Mouse (Mus musculus): ENCODE results near the gene Tceal8. TPM values are rescaled to one million over a fixed set of nuclear protein-coding genes. Genes with fewer than 3 reads are reported as not detected.
A peak's percentile ranks its signal among the peaks of the same experiment; 100 is the strongest.

The Tceal8 gene
- polyA plus RNA-seq, 1 experiment from 2014 or later: 279 TPM

DNA sequence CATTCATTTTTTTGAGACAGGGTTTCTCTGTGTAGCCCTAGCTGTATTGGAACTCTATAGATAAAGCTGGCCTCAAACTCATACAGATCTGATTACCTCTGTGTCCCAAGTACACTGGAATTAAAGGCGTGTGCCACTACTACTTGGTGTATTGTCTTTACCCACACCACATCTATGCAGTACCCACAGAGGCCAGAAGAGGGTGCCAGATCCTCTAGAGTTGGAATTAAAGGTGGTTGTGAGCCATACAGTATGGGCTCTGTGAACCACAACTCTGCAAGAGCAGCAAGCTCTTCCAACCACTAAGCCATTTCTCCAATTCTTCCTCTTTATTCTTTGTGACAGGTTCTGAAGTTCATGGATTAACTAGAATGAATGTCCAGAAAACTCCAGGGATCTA is 24.7 kb upstream of the Tceal8 start:
- H3K36me3 ChIP-seq (ENCODE audit: control insufficient read depth, insufficient read depth, low read length): no peaks in the 10 kb centered on the region
- no peak for ATAC-seq (ENCODE audit: insufficient number of reproducible peaks, insufficient read depth, low FRiP score, low read depth)
- H3K4me2 ChIP-seq (ENCODE audit: low read length): no peak overlapping the region
- H3K27ac ChIP-seq (replicated peaks in 1 of 2; ENCODE audit: control insufficient read depth in 1 of 2, insufficient read depth in 1 of 2, low read depth in 2 of 2, low read length in 2 of 2): no peak overlapping the region
- WGBS: 71% methylated on average over 1 of the region's 1 CpGs
- no peak overlapping the region for H3K4me3 ChIP-seq (ENCODE audit: control insufficient read depth in 1 of 2, insufficient read depth in 1 of 2, low read depth in 1 of 2, low read length in 2 of 2)
- H3K27me3 ChIP-seq (ENCODE audit: control insufficient read depth, insufficient read depth, low read length): no peaks in the 10 kb centered on the region
- no peaks in the 10 kb centered on the region for H3K4me1 ChIP-seq (ENCODE audit: control insufficient read depth in 2 of 2, insufficient read depth in 2 of 2, low read length in 2 of 2)
- H3K9me3 ChIP-seq (ENCODE audit: control insufficient read depth, low read length): no peaks in the 10 kb centered on the region
- no peak overlapping the region for H3K9ac ChIP-seq (ENCODE audit: low read length)

DNA sequence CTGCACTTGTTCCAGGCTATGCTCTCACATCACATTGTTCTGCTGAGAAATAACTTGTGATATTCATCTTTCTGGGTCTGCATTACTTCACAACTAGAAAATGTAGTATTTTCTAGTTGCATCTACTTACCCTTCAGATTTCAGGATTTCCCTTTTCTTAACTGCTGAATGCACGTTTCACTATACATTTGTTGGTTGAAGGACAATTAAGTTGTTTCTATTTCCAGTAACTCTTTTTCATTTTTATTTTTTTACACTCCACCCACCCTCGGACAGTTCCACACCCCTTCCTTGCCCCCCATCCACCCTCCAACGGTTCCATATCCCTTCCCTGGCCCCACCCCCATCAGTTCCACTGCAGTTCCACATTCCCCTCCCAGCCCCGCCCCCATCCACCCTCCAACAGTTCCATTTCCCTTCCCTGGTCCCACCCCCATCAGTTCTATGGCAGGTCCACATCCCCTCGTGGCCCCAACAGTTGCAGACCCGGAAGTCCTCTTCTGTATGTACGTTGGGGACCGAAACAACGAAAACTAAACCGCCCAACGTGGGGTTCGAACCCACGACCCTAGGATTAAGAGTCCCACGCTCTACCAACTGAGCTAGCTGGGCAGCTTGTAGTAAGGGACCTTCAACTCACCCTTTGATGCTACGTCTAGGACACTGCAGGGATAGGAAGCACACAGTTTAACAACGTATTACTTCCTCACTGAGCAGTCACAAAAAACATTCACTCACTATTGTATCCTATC is 23.2 kb upstream of the Tceal8 start:
- no peak overlapping the region for H3K4me3 ChIP-seq (ENCODE audit: control insufficient read depth in 1 of 2, insufficient read depth in 1 of 2, low read depth in 1 of 2, low read length in 2 of 2)
- WGBS: 71% methylated on average over 16 of the region's 16 CpGs
- no peaks in the 10 kb centered on the region for H3K4me1 ChIP-seq (ENCODE audit: control insufficient read depth in 2 of 2, insufficient read depth in 2 of 2, low read length in 2 of 2)
- H3K27ac ChIP-seq (replicated peaks in 1 of 2; ENCODE audit: control insufficient read depth in 1 of 2, insufficient read depth in 1 of 2, low read depth in 2 of 2, low read length in 2 of 2): no peak overlapping the region
- H3K27me3 ChIP-seq (ENCODE audit: control insufficient read depth, insufficient read depth, low read length): no peaks in the 10 kb centered on the region
- H3K9me3 ChIP-seq (ENCODE audit: control insufficient read depth, low read length): no peaks in the 10 kb centered on the region
- no peak overlapping the region for H3K9ac ChIP-seq (ENCODE audit: low read length)
- H3K36me3 ChIP-seq (ENCODE audit: control insufficient read depth, insufficient read depth, low read length): no peaks in the 10 kb centered on the region
- no peak for ATAC-seq (ENCODE audit: insufficient number of reproducible peaks, insufficient read depth, low FRiP score, low read depth)
- H3K4me2 ChIP-seq (ENCODE audit: low read length): no peak overlapping the region

DNA sequence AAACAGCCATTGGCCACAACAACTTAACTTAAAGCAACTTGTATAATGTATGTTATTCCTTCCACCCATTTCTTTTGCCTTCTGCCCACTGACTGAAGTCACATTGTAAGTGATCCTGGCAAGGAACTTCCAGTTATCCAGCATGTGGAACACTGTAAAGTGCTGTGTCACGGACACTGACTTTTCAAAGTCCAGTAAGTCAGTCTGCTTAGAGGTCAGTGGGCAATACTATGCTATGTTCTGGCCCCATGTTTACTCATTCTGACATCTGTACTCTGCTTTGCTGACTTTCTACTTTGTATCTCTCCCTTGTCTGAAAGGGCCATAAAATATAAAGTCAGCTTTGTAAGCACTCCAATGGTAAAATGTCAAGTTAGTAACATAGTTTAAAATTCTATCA is 11.0 kb upstream of the Tceal8 start:
- Histone ChIP-seq H3K4me2 (ENCODE audit: low read length) (no peak overlapping the region), H3K4me3 (ENCODE audit: control insufficient read depth in 1 of 2, insufficient read depth in 1 of 2, low read depth in 1 of 2, low read length in 2 of 2) (no peak overlapping the region), H3K27ac (replicated peaks in 1 of 2; ENCODE audit: control insufficient read depth in 1 of 2, insufficient read depth in 1 of 2, low read depth in 2 of 2, low read length in 2 of 2) (no peak overlapping the region), H3K9me3 (ENCODE audit: control insufficient read depth, low read length) (no peaks in the 10 kb centered on the region), H3K9ac (ENCODE audit: low read length) (no peak overlapping the region), H3K4me1 (ENCODE audit: control insufficient read depth in 2 of 2, insufficient read depth in 2 of 2, low read length in 2 of 2) (no peaks in the 10 kb centered on the region), H3K36me3 (ENCODE audit: control insufficient read depth, insufficient read depth, low read length) (no peaks in the 10 kb centered on the region), H3K27me3 (ENCODE audit: control insufficient read depth, insufficient read depth, low read length) (no peaks in the 10 kb centered on the region)
- WGBS: 78% methylated on average over 1 of the region's 1 CpGs
- ATAC-seq (ENCODE audit: insufficient number of reproducible peaks, insufficient read depth, low FRiP score, low read depth): no peak

DNA sequence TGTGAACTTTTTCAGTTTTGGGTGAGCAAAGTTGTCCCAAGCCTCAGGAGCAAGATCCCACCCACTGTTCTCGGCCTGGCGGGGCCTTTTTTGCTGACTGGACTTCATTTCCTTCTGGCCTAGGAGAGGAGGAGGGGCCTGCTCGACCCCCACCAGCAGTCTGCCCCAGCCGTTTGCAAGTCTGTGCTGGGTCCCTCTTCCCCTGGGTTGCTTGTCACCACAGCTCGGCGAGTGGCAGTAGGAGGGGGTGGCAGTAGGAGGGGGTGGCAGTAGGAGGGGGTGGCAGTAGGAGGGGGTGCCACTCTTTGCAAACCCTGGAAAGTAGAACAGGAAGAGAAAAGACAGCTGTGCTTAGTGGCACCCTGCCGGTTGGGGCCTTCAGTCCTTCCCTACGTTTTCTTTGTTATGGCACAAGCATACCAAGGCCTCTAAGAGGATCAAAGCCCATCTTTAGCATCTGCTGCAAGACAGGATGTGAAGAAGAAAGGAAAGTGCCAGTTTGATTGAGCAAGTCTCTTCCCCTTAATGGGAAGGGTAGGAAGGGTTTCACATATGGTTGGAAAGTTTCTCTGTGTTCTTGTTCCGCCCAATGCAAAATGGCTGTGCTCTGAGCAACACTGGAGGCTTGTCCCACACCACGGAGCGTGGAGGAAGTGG is 8.9 kb upstream of the Tceal8 start:
- Histone ChIP-seq H3K9me3 (ENCODE audit: control insufficient read depth, low read length) (no peaks in the 10 kb centered on the region), H3K27me3 (ENCODE audit: control insufficient read depth, insufficient read depth, low read length) (no peaks in the 10 kb centered on the region), H3K4me2 (ENCODE audit: low read length) (no peak overlapping the region), H3K9ac (ENCODE audit: low read length) (no peak overlapping the region), H3K4me1 (ENCODE audit: control insufficient read depth in 2 of 2, insufficient read depth in 2 of 2, low read length in 2 of 2) (no peaks in the 10 kb centered on the region), H3K4me3 (ENCODE audit: control insufficient read depth in 1 of 2, insufficient read depth in 1 of 2, low read depth in 1 of 2, low read length in 2 of 2) (no peak overlapping the region), H3K27ac (replicated peaks in 1 of 2; ENCODE audit: control insufficient read depth in 1 of 2, insufficient read depth in 1 of 2, low read depth in 2 of 2, low read length in 2 of 2) (no peak overlapping the region), H3K36me3 (ENCODE audit: control insufficient read depth, insufficient read depth, low read length) (no peaks in the 10 kb centered on the region)
- 30% methylated on average over 11 of the region's 11 CpGs for WGBS
- ATAC-seq (ENCODE audit: insufficient number of reproducible peaks, insufficient read depth, low FRiP score, low read depth): no peak

DNA sequence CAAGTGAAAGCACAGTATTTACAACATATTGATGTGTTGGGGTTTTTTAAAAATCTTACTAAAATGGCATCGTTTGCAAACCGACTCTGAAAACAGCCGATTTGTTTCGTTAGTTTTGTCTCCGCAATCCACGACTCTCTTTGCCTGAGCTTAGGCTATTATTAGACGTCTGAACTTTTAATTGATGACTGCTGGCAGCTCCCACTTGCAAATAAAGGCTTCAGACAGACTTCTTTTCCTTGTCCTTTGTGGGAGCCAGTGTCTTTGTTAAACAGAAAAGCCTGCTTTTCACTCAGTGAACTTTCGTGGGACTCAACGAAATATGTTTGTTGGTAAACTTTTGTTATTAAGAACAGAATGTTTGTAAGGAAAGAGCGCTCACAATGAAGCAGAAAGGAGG is 644 bp upstream of the Tceal8 start:
- H3K36me3 ChIP-seq (ENCODE audit: control insufficient read depth, insufficient read depth, low read length): peaks cover 14% of the 10 kb centered on the region; the same call in 1 of the 2 replicates
- H3K9me3 ChIP-seq (ENCODE audit: control insufficient read depth, low read length): no peaks in the 10 kb centered on the region
- 34% methylated on average over 10 of the region's 10 CpGs for WGBS
- peak overlapping the region; percentile 79 to 92 for H3K27ac ChIP-seq (replicated peaks in 1 of 2; ENCODE audit: control insufficient read depth in 1 of 2, insufficient read depth in 1 of 2, low read depth in 2 of 2, low read length in 2 of 2)
- ATAC-seq (ENCODE audit: insufficient number of reproducible peaks, insufficient read depth, low FRiP score, low read depth): no peak
- H3K4me2 ChIP-seq (ENCODE audit: low read length): peak overlapping the region; percentile 70
- peak overlapping the region; percentile 23 to 63; a peak in 3 of 4 replicates for H3K4me3 ChIP-seq (ENCODE audit: control insufficient read depth in 1 of 2, insufficient read depth in 1 of 2, low read depth in 1 of 2, low read length in 2 of 2)
- H3K4me1 ChIP-seq (ENCODE audit: control insufficient read depth in 2 of 2, insufficient read depth in 2 of 2, low read length in 2 of 2): no peaks in the 10 kb centered on the region
- H3K27me3 ChIP-seq (ENCODE audit: control insufficient read depth, insufficient read depth, low read length): no peaks in the 10 kb centered on the region
- H3K9ac ChIP-seq (ENCODE audit: low read length): peak overlapping the region; percentile 62

DNA sequence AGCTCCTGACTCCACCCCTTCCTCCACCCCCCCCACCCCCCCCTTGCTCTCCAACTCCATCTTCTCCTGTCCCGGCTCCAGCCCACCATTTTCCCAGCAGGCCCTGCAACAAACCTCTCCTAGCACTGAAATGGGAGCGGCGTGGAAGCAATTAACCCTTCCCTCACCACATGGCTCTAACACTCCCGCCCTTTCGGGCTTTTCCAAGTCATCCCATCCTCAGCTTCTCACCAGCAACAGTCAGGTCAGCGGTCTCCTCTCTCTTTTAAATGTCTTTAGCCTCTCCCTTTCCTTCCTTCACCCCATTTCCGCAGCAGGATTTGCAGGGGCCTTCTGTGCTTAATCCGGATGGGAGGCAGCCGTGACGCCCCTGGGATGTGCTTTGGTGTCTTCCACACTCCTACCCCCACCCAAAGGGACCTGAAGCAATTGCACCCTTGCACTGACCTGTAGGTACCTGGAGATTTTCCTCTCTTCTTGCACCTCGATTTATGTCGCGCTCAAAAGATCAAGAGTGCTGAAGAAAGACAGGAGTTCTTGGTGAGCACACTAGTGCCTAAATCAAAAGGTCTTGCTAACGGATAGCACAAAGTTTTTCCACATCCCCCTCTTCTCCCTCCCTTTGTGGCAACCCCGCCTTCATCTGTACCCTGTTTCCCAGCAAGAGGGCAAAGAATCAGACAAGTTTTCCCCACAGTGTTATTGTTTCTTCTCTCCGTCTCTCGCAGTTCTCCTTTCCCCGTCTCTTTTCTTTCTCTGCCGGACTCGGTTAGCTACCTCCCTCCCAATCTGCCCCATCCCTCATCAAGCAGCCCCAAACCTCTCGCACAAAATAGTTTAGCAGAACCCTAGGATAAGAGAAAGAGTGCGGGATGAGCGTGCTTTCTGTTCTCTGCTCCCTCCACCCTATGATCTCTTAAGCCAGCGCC is 689 bp downstream of the Tceal8 start:
- Histone ChIP-seq H3K27ac (replicated peaks in 1 of 2; ENCODE audit: control insufficient read depth in 1 of 2, insufficient read depth in 1 of 2, low read depth in 2 of 2, low read length in 2 of 2) (peak overlapping the region; percentile 92 to 98), H3K36me3 (ENCODE audit: control insufficient read depth, insufficient read depth, low read length) (peaks cover 14% of the 10 kb centered on the region; the same call in 1 of the 2 replicates), H3K9ac (ENCODE audit: low read length) (peak overlapping the region; percentile 89), H3K9me3 (ENCODE audit: control insufficient read depth, low read length) (no peaks in the 10 kb centered on the region), H3K4me2 (ENCODE audit: low read length) (peak overlapping the region; percentile 70), H3K27me3 (ENCODE audit: control insufficient read depth, insufficient read depth, low read length) (no peaks in the 10 kb centered on the region), H3K4me1 (ENCODE audit: control insufficient read depth in 2 of 2, insufficient read depth in 2 of 2, low read length in 2 of 2) (no peaks in the 10 kb centered on the region), H3K4me3 (ENCODE audit: control insufficient read depth in 1 of 2, insufficient read depth in 1 of 2, low read depth in 1 of 2, low read length in 2 of 2) (peak overlapping the region; percentile 63 to 67)
- 14% methylated on average over 24 of the region's 24 CpGs for WGBS
- ATAC-seq (ENCODE audit: insufficient number of reproducible peaks, insufficient read depth, low FRiP score, low read depth): 0 out of 2 replicates have a peak, but pooled peaks have one; percentile 45

DNA sequence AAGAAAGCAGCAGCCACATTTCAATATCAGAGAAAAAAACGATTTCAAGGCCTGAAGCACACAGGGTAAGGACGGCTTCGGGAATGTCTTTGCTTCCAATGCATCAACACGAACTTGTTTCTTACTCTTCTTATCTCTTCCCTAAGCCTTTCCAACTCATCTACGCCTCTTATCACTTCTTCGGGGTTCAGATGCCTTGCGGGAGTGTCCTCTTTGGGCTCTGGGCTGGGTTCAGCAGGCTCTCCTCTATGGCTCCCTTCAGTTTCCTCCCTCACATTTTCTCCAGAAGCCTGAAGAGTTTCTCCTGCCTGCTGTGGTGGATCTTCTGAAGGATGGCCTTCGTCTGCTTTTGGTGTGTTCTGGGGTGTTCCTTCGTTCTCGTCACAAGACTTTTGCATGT is 1.5 kb downstream of the Tceal8 start:
- peak overlapping the region; percentile 21 to 92; a peak in 3 of 4 replicates for H3K27ac ChIP-seq (replicated peaks in 1 of 2; ENCODE audit: control insufficient read depth in 1 of 2, insufficient read depth in 1 of 2, low read depth in 2 of 2, low read length in 2 of 2)
- no peaks in the 10 kb centered on the region for H3K27me3 ChIP-seq (ENCODE audit: control insufficient read depth, insufficient read depth, low read length)
- no peaks in the 10 kb centered on the region for H3K4me1 ChIP-seq (ENCODE audit: control insufficient read depth in 2 of 2, insufficient read depth in 2 of 2, low read length in 2 of 2)
- H3K4me2 ChIP-seq (ENCODE audit: low read length): peak overlapping the region; percentile 70
- peak overlapping the region; percentile 35 to 63 for H3K4me3 ChIP-seq (ENCODE audit: control insufficient read depth in 1 of 2, insufficient read depth in 1 of 2, low read depth in 1 of 2, low read length in 2 of 2)
- H3K9ac ChIP-seq (ENCODE audit: low read length): peak overlapping the region; percentile 69
- no peaks in the 10 kb centered on the region for H3K9me3 ChIP-seq (ENCODE audit: control insufficient read depth, low read length)
- no peak for ATAC-seq (ENCODE audit: insufficient number of reproducible peaks, insufficient read depth, low FRiP score, low read depth)
- H3K36me3 ChIP-seq (ENCODE audit: control insufficient read depth, insufficient read depth, low read length): peaks cover 14% of the 10 kb centered on the region; the same call in 1 of the 2 replicates
- WGBS: 37% methylated on average over 10 of the region's 10 CpGs

Measured in heart, embryonic 14.5 days (tissue).